Mouse (Mus musculus) heart, postnatal 0 days (tissue): ENCODE results near the gene Wdr83os.

Experiments used
- CTCF ChIP-seq: IDR thresholded peaks from 2 replicates; pipeline ENCODE4 v1.5.1; 2016; ENCODE audit warnings: antibody characterized with exemption, control low read depth, low read depth
- EP300 ChIP-seq: IDR thresholded peaks from 2 replicates; pipeline ENCODE4 v1.6.1; 2016; ENCODE audit warnings: antibody characterized with exemption, low read depth

GRCm38 (mm10) chr8:85035728-85036310 lies 44.7 kb upstream of the Wdr83os start:
- TF ChIP-seq CTCF (no peak), EP300 (no peak)
